Mouse (Mus musculus) left cerebral cortex, postnatal 10 days (tissue): ENCODE results near the gene Gm10198. TPM values are rescaled to one million over a fixed set of nuclear protein-coding genes. Genes with fewer than 3 reads are reported as not detected.

Source experiments
- DNase-seq, 2 experiments: peaks; one replicate each; pipeline ENCODE4 v3.0.0; 2021 to 2022; ENCODE audit warnings: low spot score in 2 of 2, mixed read lengths in 1 of 2; ENCODE audit errors: extremely low spot score in 1 of 2
- intact Hi-C: fragments of 180-260 bp; cut with DNase I; formaldehyde crosslinking; loops from one replicate; pipeline ENCODE4 v1.15.1; 2025
- total RNA-seq, 2 experiments: library from RNA; stranded (reverse); gene quantifications; 2 replicates each; pipeline ENCODE4 v1.2.3; 2021

The Gm10198 gene
- total RNA-seq, 2 experiments from 2014 or later: not detected

- intact Hi-C loops: no loop called here
- no peak for DNase-seq
Observed at GRCm38 (mm10) chr13:111634163-111635160, 41.9 kb downstream of the Gm10198 start.

GRCm38 (mm10) chr13:111640319-111640718, 47.7 kb downstream of the Gm10198 start:
- intact Hi-C loops: no loop called here
- no peak for DNase-seq

Other genes starting within 250 kb of the Gm10198 start
- 10 to 100 TPM; 76.8 to 82.3 TPM for gene Gpbp1, start 102.7 kb upstream of the Gm10198 start, total RNA-seq
- not detected for gene Gm49496, start 42.8 kb upstream of the Gm10198 start, total RNA-seq
- 10 to 100 TPM; 30.1 to 30.8 TPM for gene Mier3, start 88.2 kb downstream of the Gm10198 start, total RNA-seq
- gene Map3k1, start 216.2 kb downstream of the Gm10198 start, total RNA-seq: 10 to 100 TPM; 11.0 to 12.0 TPM